Mouse (Mus musculus) embryonic facial prominence, embryonic 14.5 days (tissue): ENCODE results near the gene Ms4a18. TPM values are rescaled to one million over a fixed set of nuclear protein-coding genes. Genes with fewer than 3 reads are reported as not detected.

ENCODE experiments used
- polyA plus RNA-seq: library from polyadenylated mRNA; unstranded; fragments of >200 nt; fragmentation: Nextera tagmentation; extraction: Ambion mirVana; gene quantifications from 2 replicates; pipeline ENCODE4 v1.2.1, GENCODE M21; 2014

Ms4a18 gene
- polyA plus RNA-seq, 1 experiment from 2014 or later = not detected

Other genes with a start within 250 kb of the Ms4a18 start
- gene Cd6, start 188.0 kb downstream of the Ms4a18 start, polyA plus RNA-seq = 0.07 TPM in 1 of 2 replicates, not detected in the other
- gene Slc15a3, start 178.3 kb downstream of the Ms4a18 start, polyA plus RNA-seq = 0.84 and 1.3 TPM in 2 replicates
- gene Tmem132a, start 148.1 kb downstream of the Ms4a18 start, polyA plus RNA-seq = 58.5 and 67.8 TPM in 2 replicates
- 131 and 137 TPM in 2 replicates for gene Tmem109, start 136.0 kb downstream of the Ms4a18 start, polyA plus RNA-seq
- 41.9 and 46.1 TPM in 2 replicates for gene Prpf19, start 122.8 kb downstream of the Ms4a18 start, polyA plus RNA-seq
- gene Zp1, start 97.4 kb downstream of the Ms4a18 start, polyA plus RNA-seq = 0.17 TPM in 1 of 2 replicates, not detected in the other
- gene Ptgdr2, start 80.9 kb downstream of the Ms4a18 start, polyA plus RNA-seq = 0.08 and 0.20 TPM in 2 replicates
- 22.4 and 25.2 TPM in 2 replicates for gene Ccdc86, start 68.8 kb downstream of the Ms4a18 start, polyA plus RNA-seq
- 0.53 and 0.89 TPM in 2 replicates for gene Ms4a10, start 43.4 kb downstream of the Ms4a18 start, polyA plus RNA-seq
- gene Ms4a15, start 24.8 kb downstream of the Ms4a18 start, polyA plus RNA-seq = not detected in 2 replicates
- gene Ms4a8a, start 63.1 kb upstream of the Ms4a18 start, polyA plus RNA-seq = not detected in 2 replicates
- gene 1700017D01Rik, start 112.8 kb upstream of the Ms4a18 start, polyA plus RNA-seq = not detected in 2 replicates
- gene 1700025F22Rik, start 147.3 kb upstream of the Ms4a18 start, polyA plus RNA-seq = not detected in 2 replicates
- not detected in 2 replicates for gene Ms4a13, start 178.7 kb upstream of the Ms4a18 start, polyA plus RNA-seq
- not detected in 2 replicates for gene Ms4a12, start 214.4 kb upstream of the Ms4a18 start, polyA plus RNA-seq
- not detected in 2 replicates for gene Ms4a1, start 248.2 kb upstream of the Ms4a18 start, polyA plus RNA-seq